Mouse (Mus musculus): ENCODE measurements around the gene Bco2.

DNA sequence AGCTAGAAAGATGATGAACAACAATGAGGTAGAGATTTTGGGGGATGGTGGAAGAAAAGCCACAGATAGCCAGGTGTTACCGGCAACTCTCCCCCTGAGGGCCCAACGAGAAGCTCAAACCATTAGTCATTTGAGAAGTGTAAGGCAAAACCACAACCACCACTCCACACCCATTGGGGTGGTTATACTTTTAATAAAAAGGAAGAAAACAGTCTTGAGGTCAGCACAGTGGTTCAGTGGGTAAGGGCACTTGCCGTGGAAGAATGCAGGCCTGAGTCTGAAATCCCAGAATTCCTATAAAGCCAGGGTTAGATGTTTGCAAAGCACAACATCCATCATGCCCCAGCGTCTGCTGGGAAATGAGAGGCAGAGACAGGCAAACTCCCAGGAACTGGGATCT, 17.7 kb downstream of the Bco2 start:
- TF ChIP-seq GABPA (IDR thresholded peaks at IDR 0.05; ENCODE audit: low read depth, low read length) (no peak), E2F4 (IDR thresholded peaks at IDR 0.05; ENCODE audit: borderline replicate concordance, low read depth, low read length) (no peak), POLR2A (IDR thresholded peaks at IDR 0.05; ENCODE audit: control insufficient read depth in 1 of 2, insufficient read depth in 1 of 2, low read depth in 1 of 2, low read length in 2 of 2, poor library complexity in 1 of 2) (no peak), USF1 (IDR thresholded peaks at IDR 0.05; ENCODE audit: low read depth, low read length) (no peak), HCFC1 (IDR thresholded peaks at IDR 0.05; ENCODE audit: low read depth, low read length) (no peak), CTCF (IDR thresholded peaks at IDR 0.05 in 2 of 3, conservative IDR thresholded peaks at IDR 0.05 in 1 of 3; ENCODE audit: control insufficient read depth in 1 of 3, insufficient read depth in 1 of 3, low read depth in 2 of 3, low read length in 3 of 3, poor library complexity in 1 of 3, severe bottlenecking in 1 of 3) (no peak), ZC3H11A (IDR thresholded peaks at IDR 0.05; ENCODE audit: low read depth, low read length) (no peak), MEF2A (IDR thresholded peaks at IDR 0.05; ENCODE audit: extremely low read depth, insufficient replicate concordance, low read depth, low read length, poor library complexity, severe bottlenecking) (no peak), EP300 (IDR thresholded peaks at IDR 0.05; ENCODE audit: low read depth in 1 of 2, low read length in 2 of 2) (no peak; a peak in 1 of 4 replicates)

Measured in MEL (cell line).